Comparison of ENCODE assay signal across 8 mouse cellular contexts in the genomic region with DNA sequence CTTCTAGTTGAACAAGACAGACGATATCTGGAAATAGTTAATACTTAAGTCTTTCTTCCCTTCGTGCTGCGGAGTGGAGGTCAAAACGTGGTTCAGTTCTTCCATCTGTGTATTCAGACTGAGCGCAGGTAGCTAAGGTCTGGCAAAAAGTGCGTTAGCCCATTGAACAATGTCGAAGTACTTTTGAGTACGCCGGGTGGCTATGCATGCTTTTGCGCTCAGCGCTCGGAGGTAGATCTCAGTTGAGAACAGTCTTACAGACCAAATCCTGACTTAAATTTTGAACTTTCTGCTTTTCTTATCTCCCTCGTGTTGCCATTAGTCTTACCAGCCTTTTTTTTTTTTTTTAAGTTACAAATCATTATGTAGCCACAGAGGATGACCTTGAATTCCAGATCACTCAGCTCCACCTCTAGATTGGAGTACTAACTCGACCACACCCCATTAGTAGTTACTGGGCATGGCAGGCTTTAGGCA. TPM values are rescaled to one million over a fixed set of nuclear protein-coding genes. Genes with fewer than 3 reads are reported as not detected.
DNase-seq lines count a peak whose midpoint lies in the region; ATAC-seq and TF ChIP-seq lines count a peak whose summit lies in the region.

No protein-coding gene starts in this region.

- no peak for ATAC-seq in hindbrain, embryonic 16.5 days
- no peak for ATAC-seq in liver, embryonic 14.5 days (ENCODE audit: insufficient read depth)

- peak overlapping the region; percentile 91; the same call in 1 of the 2 replicates for H3K9ac ChIP-seq in hindbrain, embryonic 16.5 days (ENCODE audit: low read depth, low read length)
- H3K9ac ChIP-seq in liver, embryonic 14.5 days (replicated peaks): peak overlapping the region; percentile 98

- peak overlapping the region; percentile 98 for H3K4me3 ChIP-seq in heart, embryonic 10.5 days
- H3K4me3 ChIP-seq in cortical plate, adult 2 months (ENCODE audit: insufficient read depth, low read length): peak overlapping the region; percentile 65; the same call in 1 of the 2 replicates
- H3K4me3 ChIP-seq in hindbrain, embryonic 16.5 days (ENCODE audit: low read length): peak overlapping the region; percentile 100
- peak overlapping the region; percentile 73 to 94 for H3K4me3 ChIP-seq in liver, embryonic 14.5 days (ENCODE audit: insufficient read depth in 1 of 2, low read depth in 2 of 2, low read length in 2 of 2)
- H3K4me3 ChIP-seq in testis, adult 2 months (ENCODE audit: control insufficient read depth, low read depth, low read length): peak overlapping the region; percentile 100

- H3K27ac ChIP-seq in heart, embryonic 10.5 days: peak overlapping the region; percentile 99
- H3K27ac ChIP-seq in cortical plate, adult 2 months (ENCODE audit: insufficient read depth, low read length): no peak overlapping the region
- no peak overlapping the region for H3K27ac ChIP-seq in hindbrain, embryonic 16.5 days (ENCODE audit: low read depth, low read length)
- peak overlapping the region; percentile 91 for H3K27ac ChIP-seq in liver, embryonic 14.5 days
- H3K27ac ChIP-seq in testis, adult 2 months (ENCODE audit: control insufficient read depth, insufficient read depth, low read depth, low read length): peak overlapping the region; percentile 99

- no peak for TF ChIP-seq EP300 in liver, embryonic 14.5 days (IDR thresholded peaks at IDR 0.05; ENCODE audit: low read depth)

- DNase-seq in heart, embryonic 10.5 days (ENCODE audit: low spot score): no peak
- DNase-seq in heart, adult 9 months (ENCODE audit: low spot score in 2 of 2): no peak
- DNase-seq in liver, embryonic 14.5 days (ENCODE audit: low read depth in 3 of 3, low spot score in 3 of 3): no peak
- DNase-seq in ovary, postnatal 10 days (ENCODE audit: low spot score): no peak
- no peak for DNase-seq in adrenal gland, postnatal 36 days

- no peaks in the 10 kb centered on the region for H3K27me3 ChIP-seq in heart, embryonic 10.5 days (ENCODE audit: insufficient read depth, poor library complexity, severe bottlenecking)
- no peaks in the 10 kb centered on the region for H3K27me3 ChIP-seq in hindbrain, embryonic 16.5 days (replicated peaks; ENCODE audit: control insufficient read depth, insufficient read depth, low read length)
- H3K27me3 ChIP-seq in liver, embryonic 14.5 days (ENCODE audit: control insufficient read depth, insufficient read depth, low read length): no peaks in the 10 kb centered on the region
- no peaks in the 10 kb centered on the region for H3K27me3 ChIP-seq in testis, adult 2 months (ENCODE audit: control insufficient read depth, insufficient read depth, low read length)

- peaks cover 20% of the 10 kb centered on the region for H3K4me1 ChIP-seq in heart, embryonic 10.5 days
- H3K4me1 ChIP-seq in cortical plate, adult 2 months (ENCODE audit: control insufficient read depth, insufficient read depth, low read length): peaks cover 4% of the 10 kb centered on the region; the same call in 1 of the 2 replicates
- H3K4me1 ChIP-seq in hindbrain, embryonic 16.5 days (ENCODE audit: control insufficient read depth, insufficient read depth, low read depth, low read length): peaks cover 17% of the 10 kb centered on the region
- H3K4me1 ChIP-seq in liver, embryonic 14.5 days (replicated peaks; ENCODE audit: control insufficient read depth in 2 of 2, insufficient read depth in 2 of 2, low read length in 1 of 2): peaks cover 29 to 31% of the 10 kb centered on the region in 2 experiments
- H3K4me1 ChIP-seq in testis, adult 2 months (ENCODE audit: control insufficient read depth, insufficient read depth, low read length): peaks cover 5% of the 10 kb centered on the region

- TF ChIP-seq POLR2A in cortical plate, adult 2 months (IDR thresholded peaks at IDR 0.05; ENCODE audit: extremely low read depth, insufficient read depth, low read length): no peak
- TF ChIP-seq POLR2A in testis, adult 2 months (IDR thresholded peaks at IDR 0.05; ENCODE audit: control insufficient read depth, low read depth, low read length): no peak

- H3K9me3 ChIP-seq in heart, embryonic 10.5 days: no peaks in the 10 kb centered on the region
- no peaks in the 10 kb centered on the region for H3K9me3 ChIP-seq in hindbrain, embryonic 16.5 days (ENCODE audit: control insufficient read depth, low read length)
- no peaks in the 10 kb centered on the region for H3K9me3 ChIP-seq in liver, embryonic 14.5 days (ENCODE audit: control insufficient read depth, low read length)

- TF ChIP-seq CTCF in cortical plate, adult 2 months (IDR thresholded peaks at IDR 0.05; ENCODE audit: extremely low read depth, insufficient read depth, low read length): no peak
- no peak for TF ChIP-seq CTCF in liver, embryonic 14.5 days (IDR thresholded peaks at IDR 0.05; ENCODE audit: low read depth)
- TF ChIP-seq CTCF in testis, adult 2 months (IDR thresholded peaks at IDR 0.05; ENCODE audit: control insufficient read depth, insufficient read depth, insufficient replicate concordance, low read depth, low read length): no peak

- 0% methylated on average over 14 of the region's 14 CpGs for WGBS in heart, embryonic 10.5 days
- under 1% methylated on average over 14 of the region's 14 CpGs for WGBS in hindbrain, embryonic 16.5 days
- WGBS in liver, embryonic 14.5 days (ENCODE audit: insufficient replicate concordance): under 1% methylated on average over 14 of the region's 14 CpGs

- H3K36me3 ChIP-seq in heart, embryonic 10.5 days: no peaks in the 10 kb centered on the region
- no peaks in the 10 kb centered on the region for H3K36me3 ChIP-seq in hindbrain, embryonic 16.5 days (ENCODE audit: control insufficient read depth, insufficient read depth, low read length)
- no peaks in the 10 kb centered on the region; the same call in 1 of the 2 replicates for H3K36me3 ChIP-seq in liver, embryonic 14.5 days (replicated peaks; ENCODE audit: control insufficient read depth, insufficient read depth, low read depth)
- H3K36me3 ChIP-seq in testis, adult 2 months (ENCODE audit: control insufficient read depth, insufficient read depth, low read length): peaks cover 5% of the 10 kb centered on the region

- H3K4me2 ChIP-seq in hindbrain, embryonic 16.5 days (ENCODE audit: low read length): peak overlapping the region; percentile 98
- peak overlapping the region; percentile 88 for H3K4me2 ChIP-seq in liver, embryonic 14.5 days (ENCODE audit: low read depth)

RNA-seq across cellular contexts. Expression of a gene that starts 8.3 kb away (rescaled TPM):
- 660 and 767 TPM in 2 replicates for polyA plus RNA-seq in heart, embryonic 10.5 days (2016; fragmentation: Nextera tagmentation; extraction: Ambion mirVana)
- 101 and 111 TPM in 2 replicates for polyA plus RNA-seq in cortical plate, adult 2 months (2012; rRNA removed)
- polyA plus RNA-seq in hindbrain, embryonic 16.5 days (2015; fragmentation: Nextera tagmentation; extraction: Ambion mirVana): 250 and 271 TPM in 2 replicates
- 222 and 368 TPM in 2 replicates for polyA plus RNA-seq in liver, embryonic 14.5 days (2012; rRNA removed)
- 457 and 507 TPM in 2 replicates for polyA plus RNA-seq in liver, embryonic 14.5 days (2014; fragmentation: Nextera tagmentation; extraction: Ambion mirVana)
- polyA plus RNA-seq in testis, adult 2 months (2012; rRNA removed): 286 and 325 TPM in 2 replicates
- 100 to 1,000 TPM; 380 to 388 TPM for total RNA-seq in adrenal gland, postnatal 36 days (2021)

RNA-seq across cellular contexts. Expression of a gene that starts 29.0 kb away (rescaled TPM):
- 2.2 and 4.1 TPM in 2 replicates for polyA plus RNA-seq in heart, embryonic 10.5 days (2016; fragmentation: Nextera tagmentation; extraction: Ambion mirVana)
- polyA plus RNA-seq in cortical plate, adult 2 months (2012; rRNA removed): 0.17 TPM in 1 of 2 replicates, not detected in the other
- polyA plus RNA-seq in hindbrain, embryonic 16.5 days (2015; fragmentation: Nextera tagmentation; extraction: Ambion mirVana): 1.7 and 2.5 TPM in 2 replicates
- not detected in 2 replicates for polyA plus RNA-seq in liver, embryonic 14.5 days (2012; rRNA removed)
- not detected in 2 replicates for polyA plus RNA-seq in liver, embryonic 14.5 days (2014; fragmentation: Nextera tagmentation; extraction: Ambion mirVana)
- polyA plus RNA-seq in testis, adult 2 months (2012; rRNA removed): 3.6 TPM in 1 of 2 replicates, not detected in the other
- total RNA-seq in adrenal gland, postnatal 36 days (2021): not detected

RNA-seq across cellular contexts. Expression of a gene that starts 46.6 kb away (rescaled TPM):
- 4.2 and 6.3 TPM in 2 replicates for polyA plus RNA-seq in heart, embryonic 10.5 days (2016; fragmentation: Nextera tagmentation; extraction: Ambion mirVana)
- polyA plus RNA-seq in cortical plate, adult 2 months (2012; rRNA removed): 34.0 and 34.5 TPM in 2 replicates
- polyA plus RNA-seq in hindbrain, embryonic 16.5 days (2015; fragmentation: Nextera tagmentation; extraction: Ambion mirVana): 17.2 and 18.3 TPM in 2 replicates
- 1.2 and 2.0 TPM in 2 replicates for polyA plus RNA-seq in liver, embryonic 14.5 days (2012; rRNA removed)
- polyA plus RNA-seq in liver, embryonic 14.5 days (2014; fragmentation: Nextera tagmentation; extraction: Ambion mirVana): 2.9 and 3.5 TPM in 2 replicates
- polyA plus RNA-seq in testis, adult 2 months (2012; rRNA removed): 4.6 TPM in 2 replicates
- 1 to 10 TPM; 2.3 to 3.3 TPM for total RNA-seq in adrenal gland, postnatal 36 days (2021)

Comparison
In these comparisons a context has a peak if more than half of its experiments do, and no peak if none do; other contexts are left out.
1. H3K27ac ChIP-seq: peak in heart, embryonic 10.5 days (single experiment), liver, embryonic 14.5 days (single experiment) and testis, adult 2 months (single experiment); none in cortical plate, adult 2 months (single experiment) and hindbrain, embryonic 16.5 days (single experiment).
2. Peak in every context shown above with its lines, with median percentiles within 50 percentile points of each other: H3K4me3 ChIP-seq.